Mouse (Mus musculus) erythroblast, embryonic 14.5 days (primary cell): ENCODE data around the gene D930007J09Rik. TPM values are rescaled to one million over a fixed set of nuclear protein-coding genes. Genes with fewer than 3 reads are reported as not detected.

ENCODE experiments used
- H3K27me3 ChIP-seq: 2 replicates; pipeline ENCODE4 v1.6.1; 2012; ENCODE audit warnings: inconsistent platforms; ENCODE audit not compliant: control insufficient read depth
- H3K36me3 ChIP-seq: 2 replicates; pipeline ENCODE4 v1.6.1; 2012; ENCODE audit warnings: mild to moderate bottlenecking, inconsistent platforms; ENCODE audit not compliant: control insufficient read depth
- H3K4me1 ChIP-seq: 2 replicates; pipeline ENCODE4 v1.6.1; 2012; ENCODE audit warnings: inconsistent platforms; ENCODE audit not compliant: control insufficient read depth
- H3K4me3 ChIP-seq: replicated peaks from 2 replicates; pipeline ENCODE3; 2012; ENCODE audit warnings: moderate library complexity, mild to moderate bottlenecking, inconsistent platforms
- H3K9me3 ChIP-seq: 2 replicates; pipeline ENCODE4 v1.6.1; 2012; ENCODE audit warnings: low read length, inconsistent platforms, mixed read lengths; ENCODE audit not compliant: control insufficient read depth
- GATA1 ChIP-seq: IDR thresholded peaks from 2 replicates; pipeline ENCODE4 v1.6.1; 2012; ENCODE audit warnings: low read length, inconsistent platforms, mixed read lengths
- TAL1 ChIP-seq: IDR thresholded peaks from 3 replicates; pipeline ENCODE4 v1.6.1; 2012; ENCODE audit warnings: low read length, inconsistent platforms, mixed read lengths
- polyA plus RNA-seq: library from polyadenylated mRNA; stranded (reverse); fragments of >175 nt; gene quantifications from 2 replicates; pipeline ENCODE4 v1.2.3, GENCODE M21; 2012

Gene D930007J09Rik
- polyA plus RNA-seq, 1 experiment = not detected

- no peaks in the 10 kb centered on the region for H3K4me1 ChIP-seq
- no peaks in the 10 kb centered on the region for H3K9me3 ChIP-seq
- H3K36me3 ChIP-seq = no peaks in the 10 kb centered on the region
- H3K27me3 ChIP-seq = no peaks in the 10 kb centered on the region
- TF ChIP-seq GATA1 (no peak), TAL1 (no peak)
- H3K4me3 ChIP-seq = no peak overlapping the region
Observed at GRCm38 (mm10) chr13:32776350-32776749, 26.3 kb downstream of the D930007J09Rik start.

- no peaks in the 10 kb centered on the region for H3K36me3 ChIP-seq
- TF ChIP-seq TAL1 = no peak
- TF ChIP-seq GATA1 = no peak
- no peaks in the 10 kb centered on the region for H3K4me1 ChIP-seq
- no peaks in the 10 kb centered on the region for H3K9me3 ChIP-seq
- no peaks in the 10 kb centered on the region for H3K27me3 ChIP-seq
- H3K4me3 ChIP-seq = no peak overlapping the region
Observed at GRCm38 (mm10) chr13:32775889-32776288, 26.8 kb downstream of the D930007J09Rik start.

GRCm38 (mm10) chr13:32769960-32770359 lies 32.7 kb downstream of the D930007J09Rik start:
- TF ChIP-seq TAL1 = no peak
- no peak for TF ChIP-seq GATA1
- H3K9me3 ChIP-seq = no peaks in the 10 kb centered on the region
- no peaks in the 10 kb centered on the region for H3K36me3 ChIP-seq
- H3K4me1 ChIP-seq = no peaks in the 10 kb centered on the region
- H3K4me3 ChIP-seq = no peak overlapping the region
- H3K27me3 ChIP-seq = no peaks in the 10 kb centered on the region

- Histone ChIP-seq H3K4me1 (no peaks in the 10 kb centered on the region), H3K9me3 (no peaks in the 10 kb centered on the region), H3K36me3 (no peaks in the 10 kb centered on the region), H3K27me3 (no peaks in the 10 kb centered on the region), H3K4me3 (no peak overlapping the region)
- TF ChIP-seq TAL1 = no peak
- no peak for TF ChIP-seq GATA1
Observed at GRCm38 (mm10) chr13:32768104-32768503, 34.5 kb downstream of the D930007J09Rik start.

GRCm38 (mm10) chr13:32764448-32764847 lies 38.2 kb downstream of the D930007J09Rik start:
- Histone ChIP-seq H3K36me3 (no peaks in the 10 kb centered on the region), H3K4me3 (no peak overlapping the region), H3K27me3 (no peaks in the 10 kb centered on the region), H3K9me3 (no peaks in the 10 kb centered on the region), H3K4me1 (no peaks in the 10 kb centered on the region)
- TF ChIP-seq GATA1 (no peak), TAL1 (no peak)

GRCm38 (mm10) chr13:32763141-32763540 lies 39.5 kb downstream of the D930007J09Rik start:
- H3K9me3 ChIP-seq = no peaks in the 10 kb centered on the region
- H3K4me1 ChIP-seq = no peaks in the 10 kb centered on the region
- no peak overlapping the region for H3K4me3 ChIP-seq
- H3K36me3 ChIP-seq = no peaks in the 10 kb centered on the region
- no peaks in the 10 kb centered on the region for H3K27me3 ChIP-seq
- TF ChIP-seq TAL1 (no peak), GATA1 (no peak)

GRCm38 (mm10) chr13:32760795-32761194 lies 41.9 kb downstream of the D930007J09Rik start:
- H3K36me3 ChIP-seq = no peaks in the 10 kb centered on the region
- no peaks in the 10 kb centered on the region for H3K9me3 ChIP-seq
- no peak overlapping the region for H3K4me3 ChIP-seq
- no peak for TF ChIP-seq TAL1
- no peak for TF ChIP-seq GATA1
- no peaks in the 10 kb centered on the region for H3K4me1 ChIP-seq
- H3K27me3 ChIP-seq = no peaks in the 10 kb centered on the region

GRCm38 (mm10) chr13:32759036-32759435 lies 43.6 kb downstream of the D930007J09Rik start:
- Histone ChIP-seq H3K27me3 (no peaks in the 10 kb centered on the region), H3K36me3 (no peaks in the 10 kb centered on the region), H3K4me1 (no peaks in the 10 kb centered on the region), H3K9me3 (no peaks in the 10 kb centered on the region), H3K4me3 (no peak overlapping the region)
- TF ChIP-seq TAL1 = no peak
- no peak for TF ChIP-seq GATA1

Other genes with a start within 250 kb of the D930007J09Rik start
- gene Mylk4, start 18.9 kb downstream of the D930007J09Rik start, polyA plus RNA-seq = not detected in 2 replicates
- 3.6 and 3.7 TPM in 2 replicates for gene Wrnip1, start 811 bp downstream of the D930007J09Rik start, polyA plus RNA-seq
- 0.04 TPM in 1 of 2 replicates, not detected in the other for gene Serpinb1a, start 48.3 kb upstream of the D930007J09Rik start, polyA plus RNA-seq
- not detected in 2 replicates for gene Serpinb1c, start 95.4 kb upstream of the D930007J09Rik start, polyA plus RNA-seq
- gene Serpinb6b, start 162.4 kb upstream of the D930007J09Rik start, polyA plus RNA-seq = 0.07 and 0.09 TPM in 2 replicates
- 0.01 TPM in 1 of 2 replicates, not detected in the other for gene Serpinb9, start 200.4 kb upstream of the D930007J09Rik start, polyA plus RNA-seq
- not detected in 2 replicates for gene Serpinb9b, start 224.6 kb upstream of the D930007J09Rik start, polyA plus RNA-seq